Mouse (Mus musculus) cerebellum, adult 9-11 months (tissue): ENCODE data around the gene Fgfr2.
A peak's percentile ranks its signal among the peaks of the same experiment; 100 is the strongest.

Experiments used
- DNase-seq: peaks from one replicate; pipeline ENCODE4 v3.0.0; 2022

The Fgfr2 gene

DNA sequence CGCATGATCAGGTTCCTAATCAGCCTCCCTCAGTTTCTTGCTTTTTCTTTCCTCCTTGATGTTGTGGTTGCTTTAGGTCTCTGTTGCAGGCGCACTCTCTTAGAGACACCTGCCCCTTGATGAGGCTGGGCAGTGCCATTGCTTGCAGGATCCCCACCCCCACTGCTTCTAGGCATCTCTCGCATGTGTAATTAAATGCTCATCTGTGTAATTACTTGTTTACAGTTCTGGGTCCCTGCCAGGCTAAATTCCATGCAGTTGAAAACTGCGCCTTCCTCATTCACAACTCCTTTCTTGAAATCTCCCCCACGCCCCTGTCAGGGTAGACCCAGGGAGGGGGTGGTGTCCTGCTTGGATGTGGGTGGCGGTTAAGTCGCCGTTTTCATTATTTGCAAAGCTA is 1380.0 kb downstream of the Fgfr2 start:
- DNase-seq: no peak

GRCm38 (mm10) chr7:131722783-131723575 is 1400.2 kb downstream of the Fgfr2 start:
- DNase-seq: no peak

DNA sequence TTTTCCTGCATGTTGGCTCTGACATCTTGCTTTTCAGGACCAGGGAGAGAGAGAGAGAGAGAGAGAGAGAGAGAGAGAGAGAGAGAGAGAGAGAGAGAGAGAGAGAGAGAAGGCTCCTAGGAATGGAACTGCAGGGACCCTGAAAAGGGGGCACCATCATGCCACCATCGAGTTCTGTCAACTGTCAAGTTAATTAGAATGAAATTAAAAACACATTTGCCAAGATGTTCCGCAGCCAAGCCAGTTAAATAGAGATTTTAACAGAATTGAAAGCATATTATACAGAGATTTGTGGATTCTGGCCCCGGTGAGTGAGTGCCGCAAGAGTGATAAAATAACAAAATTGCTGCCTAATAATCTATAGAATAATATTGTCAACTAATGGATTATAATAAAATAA is 1400.8 kb downstream of the Fgfr2 start:
- DNase-seq: no peak

- no peak for DNase-seq
Observed at GRCm38 (mm10) chr7:131718280-131718679, 1404.9 kb downstream of the Fgfr2 start.

DNA sequence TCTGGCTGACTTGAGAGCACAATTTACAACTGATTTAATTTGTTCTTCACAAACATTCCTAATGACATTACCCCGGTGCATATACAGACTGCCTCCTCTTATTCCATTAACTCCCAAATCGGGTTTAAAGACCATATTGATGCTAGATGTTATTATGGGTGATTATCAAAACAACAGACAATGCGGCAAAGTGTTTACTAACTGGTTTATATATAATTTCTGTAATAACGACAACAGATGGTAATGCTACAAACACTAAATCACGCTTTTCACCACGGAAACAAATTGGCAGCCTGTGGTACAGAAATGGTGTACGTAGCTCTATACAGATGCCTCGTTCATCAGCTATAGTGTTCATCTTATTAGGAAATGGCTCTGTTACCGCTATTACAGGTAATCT is 1410.1 kb downstream of the Fgfr2 start:
- no peak for DNase-seq

GRCm38 (mm10) chr7:131696889-131697288 is 1426.3 kb downstream of the Fgfr2 start:
- no peak for DNase-seq

DNA sequence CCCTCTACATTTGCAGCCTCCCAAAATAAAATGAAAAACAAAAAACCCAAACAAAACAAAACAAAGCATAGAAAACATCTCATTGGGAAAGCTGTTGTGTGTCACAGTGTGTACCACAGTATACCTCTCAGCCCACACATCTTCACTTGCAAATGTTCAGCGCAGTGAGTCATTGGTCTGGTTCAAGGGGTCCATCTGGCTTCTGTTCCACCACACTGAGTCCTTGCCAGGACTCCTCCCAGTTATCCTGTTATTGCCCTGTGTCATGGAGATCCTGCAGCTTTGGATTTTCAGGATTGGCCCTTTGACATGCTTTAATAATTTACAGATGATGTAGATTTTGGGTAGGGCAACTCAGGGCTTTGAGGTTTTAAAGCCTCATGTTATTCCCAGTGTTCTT is 1435.8 kb downstream of the Fgfr2 start:
- DNase-seq: no peak

- no peak for DNase-seq
Observed at GRCm38 (mm10) chr7:131677126-131677525, 1446.0 kb downstream of the Fgfr2 start.

DNA sequence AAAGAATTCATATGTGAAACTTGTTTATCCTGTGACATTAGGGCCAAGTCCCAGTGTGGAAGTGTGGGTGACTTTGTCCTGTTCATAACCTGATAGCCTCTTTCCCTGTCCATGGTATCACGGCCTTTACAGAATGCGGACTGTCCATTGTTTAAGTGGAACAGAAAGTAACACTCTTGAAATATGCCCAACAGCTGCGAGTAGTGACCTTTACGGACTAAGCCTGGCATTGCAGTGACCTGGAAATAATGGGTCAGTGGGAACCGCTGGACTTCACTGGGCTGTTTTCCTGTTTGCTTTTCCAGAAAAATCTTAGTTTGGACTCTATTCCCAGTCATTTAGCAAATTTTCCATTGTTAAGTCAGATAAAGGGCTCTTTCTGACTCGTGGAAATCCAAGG is 1452.6 kb downstream of the Fgfr2 start:
- no peak for DNase-seq

- DNase-seq: no peak
Observed at GRCm38 (mm10) chr7:131669326-131669725, 1453.8 kb downstream of the Fgfr2 start.

DNA sequence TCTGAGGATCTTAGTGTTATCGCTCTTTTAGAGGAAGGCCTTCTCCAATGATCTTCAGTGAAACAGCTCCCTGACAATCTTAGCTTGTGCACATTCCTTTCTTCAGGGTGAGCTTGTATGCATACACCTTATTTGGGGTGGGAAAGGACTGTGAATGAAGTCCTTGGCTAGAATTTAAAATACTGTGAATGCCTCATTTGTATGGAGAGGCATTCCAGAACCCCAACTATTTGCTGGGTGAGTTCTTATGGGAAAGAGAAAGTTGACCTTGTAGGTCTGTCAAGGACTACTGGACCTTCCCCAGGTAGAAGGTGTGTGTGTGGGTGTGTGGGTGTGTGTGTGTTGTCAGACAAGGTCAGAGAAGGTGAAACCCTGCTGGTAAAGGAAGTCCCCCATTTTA is 1462.4 kb downstream of the Fgfr2 start:
- no peak for DNase-seq

DNA sequence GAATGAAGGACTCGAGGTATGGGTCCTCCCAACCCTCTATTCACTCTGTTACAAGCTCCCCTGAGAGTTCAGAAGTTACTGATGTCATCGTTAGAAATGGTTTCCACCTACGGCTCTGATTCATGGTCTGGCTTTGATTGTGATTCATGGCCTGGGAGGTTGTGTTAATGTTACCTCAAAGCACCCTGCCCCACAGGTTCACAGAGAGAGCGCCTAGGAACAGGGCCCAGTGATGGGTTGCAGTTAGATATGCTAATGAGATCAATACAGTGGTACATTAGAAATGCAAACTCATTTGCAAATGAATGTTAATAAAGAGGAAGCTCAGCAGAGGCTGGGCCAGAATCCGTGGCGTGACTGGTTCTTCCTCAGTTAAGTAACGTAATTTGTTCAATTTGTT is 1467.1 kb downstream of the Fgfr2 start:
- DNase-seq: no peak

- DNase-seq: no peak
Observed at GRCm38 (mm10) chr7:131653416-131653815, 1469.7 kb downstream of the Fgfr2 start.

DNA sequence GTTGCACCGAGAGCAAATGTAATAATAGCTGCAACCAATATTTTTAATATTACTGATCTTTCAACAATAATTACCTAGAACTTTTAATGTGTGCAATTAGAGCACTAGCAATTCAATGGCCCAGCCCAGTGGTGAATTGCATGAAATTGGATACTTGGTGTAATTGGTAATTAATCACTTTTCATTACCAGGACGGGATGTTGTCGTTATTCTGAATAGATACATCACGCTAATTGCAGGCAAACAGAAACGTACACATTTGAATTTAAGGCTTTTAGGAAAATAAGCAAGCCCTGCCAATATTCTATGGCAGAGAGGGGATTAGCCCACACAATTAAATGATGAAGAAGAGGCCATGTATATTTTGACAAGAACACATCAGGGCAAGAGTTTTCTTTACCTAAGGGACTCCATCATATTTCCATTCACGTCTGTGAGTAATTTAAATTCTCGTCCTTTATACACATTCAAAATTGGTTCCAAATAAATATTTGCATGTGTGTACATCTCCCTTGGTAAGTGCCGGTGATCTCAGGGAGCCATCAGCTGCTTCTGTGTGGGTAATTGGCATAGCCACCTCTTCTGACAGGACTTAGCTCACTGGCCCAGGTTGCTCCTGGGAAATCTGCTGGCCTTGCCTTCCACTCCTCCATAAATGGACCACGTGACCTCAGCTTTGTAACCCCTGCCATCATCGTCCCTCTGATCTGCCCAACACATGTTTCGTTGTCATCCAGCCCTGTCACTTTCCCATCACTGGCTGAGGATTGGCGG is 1471.0 kb downstream of the Fgfr2 start:
- DNase-seq: no peak

GRCm38 (mm10) chr7:131650277-131650676 is 1472.9 kb downstream of the Fgfr2 start:
- DNase-seq: no peak

DNA sequence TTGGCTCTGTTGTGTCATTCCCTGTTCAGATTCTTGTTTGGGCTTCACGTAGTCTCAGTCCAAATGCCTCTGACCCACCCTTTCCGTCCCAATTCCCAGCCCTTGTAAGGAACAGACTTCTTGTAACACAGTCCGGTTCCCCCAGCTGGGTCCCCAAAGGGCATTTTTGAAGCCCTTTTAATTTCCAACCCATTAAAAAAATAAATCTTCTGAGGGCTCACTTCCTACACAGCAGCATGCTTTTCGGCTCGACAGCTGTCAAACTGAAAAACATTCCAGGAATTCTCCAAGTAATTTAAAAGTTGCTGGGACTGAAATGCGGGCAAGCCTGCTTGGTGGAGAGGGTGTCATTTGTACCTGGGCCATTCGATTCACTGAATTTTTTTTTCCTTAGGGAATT is 1474.9 kb downstream of the Fgfr2 start:
- DNase-seq: no peak

GRCm38 (mm10) chr7:131647583-131647982 is 1475.6 kb downstream of the Fgfr2 start:
- DNase-seq: no peak

DNA sequence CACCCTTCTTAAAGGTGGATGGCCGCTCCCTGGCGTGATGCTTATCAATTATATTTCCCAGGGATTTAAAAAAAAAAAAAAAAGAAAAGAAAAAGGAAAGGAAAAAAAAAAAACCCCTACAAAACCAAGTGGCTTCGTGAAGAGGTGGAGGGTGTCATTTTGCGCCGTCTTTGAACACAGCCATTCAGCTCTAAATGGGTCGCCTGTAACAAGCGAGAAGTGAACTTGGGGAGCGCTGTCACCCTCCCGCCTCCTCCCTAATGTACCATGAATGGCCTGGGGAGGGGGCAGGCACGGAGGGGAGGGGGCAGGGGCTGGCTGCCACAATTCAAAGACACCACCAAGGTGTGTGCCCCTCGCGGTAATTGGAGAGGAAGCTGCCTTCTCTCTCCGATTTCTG is 1478.6 kb downstream of the Fgfr2 start:
- DNase-seq: no peak

DNA sequence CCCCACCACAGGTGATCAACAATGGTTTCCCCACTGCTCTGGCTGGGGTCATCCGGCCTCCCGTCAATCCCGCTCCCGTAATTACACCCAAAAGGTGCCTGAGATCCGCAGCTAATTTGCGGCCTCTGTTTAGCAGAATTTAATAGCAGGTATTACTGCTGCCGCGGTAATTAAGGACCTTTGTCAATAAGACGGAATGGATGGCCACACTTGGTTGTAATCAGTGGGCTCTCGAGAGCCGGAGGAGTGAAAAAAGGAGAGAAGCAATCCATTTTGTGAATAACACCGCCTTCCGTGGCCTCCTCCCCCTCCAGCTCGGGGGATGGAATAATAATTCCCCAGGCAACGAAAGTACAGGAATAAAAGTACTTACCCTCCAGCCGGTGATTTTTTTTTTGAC is 1479.1 kb downstream of the Fgfr2 start:
- DNase-seq: no peak

DNA sequence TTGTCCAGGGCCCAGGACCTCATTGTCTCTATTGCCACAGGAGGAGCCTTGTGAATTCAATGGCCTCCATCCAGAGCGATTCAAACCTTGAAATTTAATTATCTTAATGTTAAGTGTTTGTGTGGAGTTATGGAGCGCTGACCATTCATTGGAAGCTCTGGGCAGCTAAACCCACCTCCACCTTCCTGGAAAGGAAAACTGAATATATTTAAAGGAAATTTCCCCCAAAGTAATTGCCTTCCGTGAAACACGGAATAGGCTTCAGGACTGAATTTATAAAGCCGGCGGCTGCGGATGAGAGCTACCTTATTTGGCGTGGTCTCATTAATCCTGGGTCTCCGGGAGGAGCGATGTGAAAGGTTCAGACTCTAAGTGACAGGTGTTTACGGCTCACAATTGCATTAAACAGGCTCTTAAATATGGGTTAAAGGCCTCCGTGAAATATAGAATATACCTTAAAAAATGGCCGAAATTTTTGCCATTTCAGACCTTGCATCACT is 1479.8 kb downstream of the Fgfr2 start:
- no peak for DNase-seq

DNA sequence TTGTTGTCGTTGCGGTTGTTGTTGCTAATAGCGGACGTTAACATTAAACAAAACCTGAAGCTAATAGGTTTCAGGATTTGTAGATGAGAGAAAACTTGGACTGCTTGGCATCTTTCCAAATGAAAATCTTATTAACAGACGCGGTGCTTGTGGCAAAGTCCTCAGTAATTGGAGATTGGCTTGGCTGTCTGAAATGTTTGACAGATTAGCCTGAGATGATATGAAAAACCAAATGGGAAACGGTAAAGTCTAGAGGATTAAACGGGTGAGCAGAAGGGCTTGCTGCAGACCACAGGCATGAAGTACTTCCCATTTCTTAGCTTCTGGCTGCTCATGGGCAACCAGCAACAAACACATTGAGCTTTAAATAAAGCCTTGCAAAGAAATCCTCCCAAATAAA is 1493.6 kb downstream of the Fgfr2 start:
- DNase-seq: no peak

DNA sequence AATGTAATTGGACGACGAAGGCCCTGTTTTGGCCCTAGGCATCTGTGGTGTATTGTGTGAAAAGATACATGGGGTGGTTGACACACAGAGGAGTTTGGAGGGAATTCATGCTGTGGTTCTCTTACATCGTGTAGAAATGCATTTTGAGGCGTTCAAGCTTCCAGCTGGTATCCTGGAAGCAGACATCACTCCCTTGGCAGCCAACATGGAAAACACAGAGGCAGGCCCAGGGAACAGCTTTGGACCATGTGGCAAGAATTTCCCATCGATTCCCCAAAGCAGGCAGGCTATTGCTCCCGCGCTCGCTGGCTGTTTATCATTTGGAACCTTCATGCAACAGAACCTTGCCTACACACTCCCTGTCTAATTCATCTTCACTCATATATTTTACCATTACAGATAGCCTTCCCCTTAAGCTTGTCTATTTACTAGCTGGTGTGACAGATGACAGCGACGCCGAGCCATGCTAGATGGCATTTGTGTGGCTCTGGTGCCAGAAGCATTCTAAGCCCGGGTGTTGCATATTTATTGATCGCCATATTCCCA is 1494.2 kb downstream of the Fgfr2 start:
- peak; percentile 3 for DNase-seq

GRCm38 (mm10) chr7:131628356-131628755 is 1494.8 kb downstream of the Fgfr2 start:
- DNase-seq: peak; percentile 22

GRCm38 (mm10) chr7:131609677-131610076 is 1513.5 kb downstream of the Fgfr2 start:
- DNase-seq: no peak
